Mouse (Mus musculus) A20 (cell line): ENCODE results near the gene Pde2a.

ENCODE experiments used
- DNase-seq: peaks from one replicate; pipeline ENCODE4 v3.0.0-alpha.2; 2011; ENCODE audit warnings: low read depth, low spot score

Pde2a gene

DNA sequence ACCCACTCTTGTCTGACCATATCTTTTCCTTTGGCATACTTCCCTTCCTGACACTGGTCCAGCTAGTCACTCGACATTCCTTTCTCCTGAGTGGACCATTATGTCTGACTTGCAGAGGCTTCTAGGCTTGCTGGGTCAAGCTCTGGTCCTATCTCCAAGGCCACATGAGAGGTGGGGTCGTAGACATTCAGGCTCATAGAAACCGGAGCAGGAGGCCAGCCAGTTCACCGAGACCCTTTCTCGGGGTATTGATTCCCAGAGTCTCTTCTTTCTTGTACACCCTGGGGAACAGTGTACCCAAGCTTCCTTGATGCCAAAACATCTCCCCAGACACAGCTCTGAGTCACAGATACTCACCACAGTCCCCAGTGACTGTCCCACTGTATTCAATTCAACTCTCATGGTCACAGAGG is 52.9 kb downstream of the Pde2a start:
- no peak for DNase-seq

DNA sequence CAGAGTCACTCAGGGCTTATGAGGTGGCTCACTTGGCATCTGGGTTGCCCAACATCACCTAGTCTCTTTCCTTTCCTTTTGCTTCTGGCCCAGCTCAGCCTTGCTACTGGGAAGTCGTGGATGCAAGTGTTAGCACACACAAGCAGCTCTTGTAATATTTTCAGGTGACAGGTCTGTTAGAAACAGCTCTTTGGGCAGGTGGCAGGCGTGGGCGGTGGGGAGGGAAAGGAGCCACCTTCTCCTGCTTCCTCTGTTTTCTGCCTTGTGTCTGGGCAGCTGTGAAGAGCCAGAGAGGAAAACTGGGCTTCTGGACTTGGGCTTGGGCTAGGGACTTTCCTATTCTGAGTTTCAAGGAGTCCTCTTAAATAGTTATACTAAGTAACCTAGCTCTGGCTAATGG is 54.5 kb downstream of the Pde2a start:
- no peak for DNase-seq

DNA sequence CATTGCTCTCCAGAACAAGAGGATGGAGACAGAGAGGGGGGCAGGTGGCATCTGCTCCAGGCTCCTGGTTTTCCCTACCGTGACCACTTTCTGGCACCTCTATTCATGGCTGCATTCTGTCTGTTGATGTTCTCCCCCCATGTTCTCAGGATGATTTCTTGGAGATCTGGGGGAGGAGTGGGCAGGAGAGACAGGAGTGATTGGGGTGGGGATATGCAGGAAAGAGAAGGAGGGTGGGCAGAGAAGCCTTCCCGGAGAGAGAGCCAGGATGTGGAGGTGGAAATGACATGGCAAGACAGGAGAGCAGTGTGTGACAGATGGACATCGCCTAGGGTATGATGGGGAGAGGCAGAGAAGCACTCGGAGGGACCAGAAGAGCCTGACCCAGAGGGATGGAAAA is 55.0 kb downstream of the Pde2a start:
- DNase-seq: no peak

DNA sequence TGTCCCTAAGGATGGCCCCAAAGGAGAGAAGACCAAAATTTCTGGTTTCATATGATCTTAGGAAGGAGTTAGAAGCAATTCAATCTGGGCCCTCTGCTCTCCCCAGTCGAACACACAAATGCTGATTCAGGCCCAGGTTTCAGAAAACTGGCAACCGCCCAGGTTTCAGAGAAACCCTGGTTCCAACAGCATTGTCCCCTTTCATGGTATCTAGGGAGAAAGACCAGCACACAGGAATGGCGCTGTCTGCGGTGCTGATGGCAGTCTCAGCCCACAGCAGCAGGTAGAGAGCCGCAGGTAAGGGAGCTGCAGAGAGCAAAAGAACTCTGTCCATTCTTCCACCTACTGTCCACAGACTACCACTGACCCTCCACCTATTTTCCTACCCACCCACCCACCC is 55.7 kb downstream of the Pde2a start:
- no peak for DNase-seq

DNA sequence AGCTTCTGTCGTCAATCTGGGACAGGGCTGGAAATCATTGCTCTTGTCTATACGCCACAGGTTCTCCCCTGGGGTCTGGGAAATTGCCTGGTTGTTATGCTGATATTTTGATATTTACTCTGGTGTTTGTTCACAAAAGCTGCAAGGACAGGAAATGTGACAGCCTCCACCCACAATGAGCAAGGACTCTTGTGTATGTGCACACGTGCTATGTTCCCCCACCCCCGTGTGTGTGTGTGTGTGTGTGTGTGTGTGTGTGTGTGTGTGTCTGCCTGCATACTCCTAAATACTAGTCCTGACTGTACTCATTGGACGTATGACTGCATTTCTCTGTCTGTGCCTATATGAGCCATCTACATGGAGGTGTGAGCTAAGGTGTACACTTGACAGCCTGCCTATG is 56.6 kb downstream of the Pde2a start:
- no peak for DNase-seq

DNA sequence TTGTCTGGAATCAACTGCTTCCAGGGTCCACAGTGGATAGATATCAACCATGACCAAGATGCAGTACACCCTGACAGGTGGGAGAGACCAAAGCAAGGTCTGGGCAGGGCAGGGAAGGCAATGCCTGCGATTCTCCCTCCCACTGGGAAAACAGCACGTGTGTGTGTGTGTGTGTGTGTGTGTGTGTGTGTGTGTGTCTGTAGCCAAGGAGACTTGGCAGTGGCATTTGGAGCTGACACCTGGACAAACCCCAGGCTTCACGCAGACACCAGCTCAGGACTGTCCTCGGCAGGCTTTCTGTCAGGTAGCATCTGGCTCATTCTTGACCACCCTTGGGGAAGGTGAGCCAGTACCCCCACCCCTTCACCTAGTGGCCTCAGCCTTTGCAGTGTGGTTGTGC is 58.4 kb downstream of the Pde2a start:
- no peak for DNase-seq

DNA sequence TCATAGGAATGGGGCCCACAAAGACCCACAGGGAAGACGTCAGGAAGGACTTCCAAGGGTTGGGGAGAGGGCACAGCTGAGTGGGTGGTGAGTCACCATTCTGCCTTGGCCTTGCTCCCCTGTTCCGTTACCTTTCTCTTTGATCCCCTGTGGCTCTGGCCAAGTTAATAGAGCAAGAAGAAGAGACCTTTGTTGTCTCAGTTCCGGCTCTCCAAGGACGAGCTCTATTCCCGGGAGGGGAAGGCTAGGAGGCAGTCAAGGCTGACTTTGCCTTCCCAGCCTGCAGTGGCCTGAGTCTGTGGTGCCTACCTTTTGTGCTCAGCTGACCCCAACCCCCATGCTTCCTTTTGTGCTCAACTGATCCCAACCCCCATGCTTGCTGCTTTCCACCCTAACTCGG is 59.2 kb downstream of the Pde2a start:
- DNase-seq: no peak

GRCm38 (mm10) chr7:101481872-101482498 is 60.5 kb downstream of the Pde2a start:
- no peak for DNase-seq

DNA sequence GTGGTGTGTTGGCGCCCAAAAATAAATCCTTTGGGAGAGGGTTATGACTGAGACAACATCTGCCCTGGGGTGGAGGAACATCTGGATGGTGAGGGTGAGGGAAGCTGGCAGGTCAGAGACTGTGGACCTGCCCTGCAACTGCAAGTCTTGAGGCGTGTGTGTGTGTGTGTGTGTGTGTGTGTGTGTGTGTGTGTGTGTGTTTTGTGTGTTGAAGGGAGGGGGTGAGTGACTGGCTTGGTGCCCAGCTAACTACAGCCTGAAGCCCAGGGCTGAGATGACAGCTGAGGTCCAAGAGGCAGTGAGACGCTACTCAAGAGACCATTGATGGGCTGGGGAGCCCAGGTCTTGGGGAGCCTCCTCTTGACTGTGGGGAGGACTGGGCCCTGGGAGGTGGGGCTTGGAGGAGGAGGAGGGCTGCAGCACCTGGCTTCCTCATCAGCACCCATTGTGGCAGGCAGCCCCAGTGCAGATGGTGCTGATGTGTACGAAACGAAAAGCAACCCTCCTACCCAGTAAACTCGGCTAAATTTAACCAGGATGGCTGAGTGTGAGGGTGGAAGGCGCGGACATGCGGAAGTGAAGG is 61.1 kb downstream of the Pde2a start:
- peak; percentile 76 for DNase-seq

GRCm38 (mm10) chr7:101483498-101484115 is 62.1 kb downstream of the Pde2a start:
- DNase-seq: no peak

DNA sequence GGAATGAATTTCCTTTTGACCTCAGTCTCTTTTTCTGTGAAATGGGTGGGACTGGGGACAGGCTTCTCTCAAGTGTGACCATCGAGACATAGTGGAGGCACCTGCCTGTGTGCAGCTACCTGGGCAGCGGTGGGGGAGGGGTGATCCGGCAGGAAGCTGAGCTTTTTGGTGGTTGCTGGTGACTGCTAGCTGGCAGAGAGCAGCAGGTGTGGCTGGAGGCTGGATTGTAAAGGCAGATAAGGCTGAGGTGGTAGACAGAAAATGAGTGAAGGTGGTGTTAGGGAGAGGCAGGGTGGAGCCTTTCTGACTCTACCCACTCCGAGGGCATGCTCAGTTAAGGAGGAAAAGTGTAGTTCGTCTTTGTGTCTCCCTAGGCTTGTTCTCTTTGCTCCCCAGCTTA is 65.6 kb downstream of the Pde2a start:
- DNase-seq: no peak

- no peak for DNase-seq
Measured at GRCm38 (mm10) chr7:101490952-101491351, 69.5 kb downstream of the Pde2a start.

GRCm38 (mm10) chr7:101498385-101498784 is 76.9 kb downstream of the Pde2a start:
- DNase-seq: no peak

GRCm38 (mm10) chr7:101499251-101499650 is 77.8 kb downstream of the Pde2a start:
- DNase-seq: no peak

DNA sequence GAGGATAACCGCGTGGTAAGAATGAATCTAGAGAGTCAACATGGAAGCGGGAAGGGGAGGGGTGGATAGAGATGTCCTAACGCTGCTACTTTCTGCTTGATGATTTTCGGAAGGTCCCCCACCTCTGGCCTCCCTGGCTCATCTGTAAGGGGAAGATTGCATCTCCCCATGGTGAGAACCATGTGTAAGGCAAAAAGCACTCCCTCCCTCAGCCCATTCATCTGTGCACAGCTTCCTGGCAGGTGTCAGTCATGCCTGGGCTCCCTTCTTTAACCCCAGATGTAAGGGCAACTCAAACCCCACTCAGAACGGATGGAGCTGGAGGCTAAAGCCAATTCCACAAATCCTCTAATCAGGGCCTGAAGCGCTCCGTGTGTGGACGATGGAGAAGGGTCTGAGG is 78.2 kb downstream of the Pde2a start:
- DNase-seq: peak; percentile 67

DNA sequence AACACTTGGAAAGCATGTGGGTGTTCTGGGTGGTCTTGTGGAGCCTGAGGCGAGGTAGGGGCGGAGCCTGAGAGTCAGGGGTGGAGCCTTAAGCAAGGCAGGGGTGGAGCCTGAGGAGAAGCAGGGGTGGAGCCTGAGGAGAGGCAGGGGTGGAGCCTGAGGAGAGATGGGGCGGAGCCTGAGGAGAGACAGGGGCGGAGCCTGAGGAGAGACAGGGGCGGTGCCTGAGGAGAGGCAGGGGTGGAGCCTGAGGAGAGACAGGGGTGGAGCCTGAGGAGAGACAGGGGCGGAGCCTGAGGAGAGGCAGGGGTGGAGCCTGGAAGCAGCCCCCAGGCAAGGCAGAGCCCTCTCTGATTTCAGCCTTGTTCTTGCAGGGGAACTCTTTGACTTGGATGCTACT is 79.7 kb downstream of the Pde2a start:
- peak; percentile 19 for DNase-seq

- DNase-seq: peak; percentile 52
Measured at GRCm38 (mm10) chr7:101501675-101502074, 80.2 kb downstream of the Pde2a start.

- DNase-seq: peak; percentile 76
Measured at GRCm38 (mm10) chr7:101503351-101503750, 81.9 kb downstream of the Pde2a start.

GRCm38 (mm10) chr7:101503803-101504202 is 82.3 kb downstream of the Pde2a start:
- no peak for DNase-seq

DNA sequence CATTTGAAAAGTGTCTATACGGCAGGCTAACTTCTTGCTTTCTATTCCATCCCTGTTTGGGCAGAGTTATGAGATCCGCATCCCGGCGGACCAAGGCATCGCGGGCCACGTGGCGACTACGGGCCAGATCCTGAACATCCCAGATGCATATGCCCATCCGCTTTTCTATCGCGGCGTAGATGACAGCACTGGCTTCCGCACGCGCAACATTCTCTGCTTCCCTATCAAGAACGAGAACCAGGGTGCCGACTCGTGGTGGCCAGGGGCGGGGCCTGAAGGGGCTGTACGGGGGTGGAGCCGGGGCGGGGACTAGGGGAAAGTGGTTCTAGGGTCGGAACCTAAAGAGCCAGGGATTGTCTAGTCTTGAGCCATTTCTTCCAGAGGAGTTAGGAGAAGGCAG is 83.0 kb downstream of the Pde2a start:
- DNase-seq: peak; percentile 62

GRCm38 (mm10) chr7:101509212-101509611 is 87.7 kb downstream of the Pde2a start:
- DNase-seq: no peak

- DNase-seq: no peak
Measured at GRCm38 (mm10) chr7:101513655-101514054, 92.2 kb downstream of the Pde2a start.

- DNase-seq: no peak
Measured at GRCm38 (mm10) chr7:101514768-101515167, 93.3 kb downstream of the Pde2a start.
